Mouse (Mus musculus) left cerebral cortex, postnatal 10 days (tissue): ENCODE measurements at regions not wholly inside any gene's neighbourhood (a gene's known extent, or its start where the extent isn't known, plus 50 kb on each side); places are given as distances from the start of the nearest gene placed in this dataset.
A peak's percentile ranks its signal among the peaks of the same experiment; 100 is the strongest.

Experiments used
- DNase-seq, 2 experiments: peaks; one replicate each; pipeline ENCODE4 v3.0.0; 2021 to 2022; ENCODE audit warnings: low spot score in 2 of 2, mixed read lengths in 1 of 2; ENCODE audit errors: extremely low spot score in 1 of 2
- intact Hi-C: fragments of 180-260 bp; cut with DNase I; formaldehyde crosslinking; loops from one replicate; pipeline ENCODE4 v1.15.1; 2025

DNA sequence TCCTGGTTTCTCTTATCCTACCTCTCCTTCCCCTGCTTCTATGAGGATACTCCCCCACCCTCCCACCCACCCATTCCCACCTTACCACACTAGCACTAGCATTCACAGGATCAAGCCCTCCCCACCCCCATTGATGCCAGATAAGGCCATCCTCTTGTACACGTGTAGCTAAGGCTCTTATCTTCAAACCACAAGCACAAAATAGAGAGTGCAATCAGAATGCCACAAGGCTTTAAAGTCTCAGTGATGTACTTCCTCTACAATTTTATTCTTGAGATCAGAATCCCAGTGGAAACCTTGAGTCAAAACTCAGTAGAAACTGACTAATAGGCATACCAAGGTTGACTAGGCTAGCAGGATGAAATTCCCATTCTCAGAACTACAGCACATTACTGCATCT is 348.4 kb downstream of the Speer2 start:
- intact Hi-C loops, result no loop called here

DNA sequence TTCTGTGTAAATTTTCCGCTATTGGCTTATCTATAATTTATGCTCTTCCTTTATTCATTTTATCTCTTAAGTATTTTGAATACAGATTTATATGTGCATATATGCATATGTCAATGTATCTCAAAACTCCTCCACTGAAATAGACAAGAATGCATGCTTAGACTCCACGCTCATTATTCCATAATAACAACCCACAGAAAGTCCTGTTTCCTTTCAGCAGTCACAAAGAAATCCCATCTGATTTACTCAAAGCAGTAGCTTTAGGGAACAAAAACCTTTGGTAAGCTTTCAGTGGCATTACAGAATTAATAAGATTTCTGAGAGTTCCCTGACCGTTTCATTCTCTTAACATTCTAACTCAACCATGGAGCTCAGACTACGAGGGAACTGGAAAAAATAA is 386.2 kb downstream of the Speer2 start:
- no peak for DNase-seq
- intact Hi-C loops, result no loop called here

More for the DNA sequence above, 348.4 kb downstream of the Speer2 start:
- no peak for DNase-seq

DNA sequence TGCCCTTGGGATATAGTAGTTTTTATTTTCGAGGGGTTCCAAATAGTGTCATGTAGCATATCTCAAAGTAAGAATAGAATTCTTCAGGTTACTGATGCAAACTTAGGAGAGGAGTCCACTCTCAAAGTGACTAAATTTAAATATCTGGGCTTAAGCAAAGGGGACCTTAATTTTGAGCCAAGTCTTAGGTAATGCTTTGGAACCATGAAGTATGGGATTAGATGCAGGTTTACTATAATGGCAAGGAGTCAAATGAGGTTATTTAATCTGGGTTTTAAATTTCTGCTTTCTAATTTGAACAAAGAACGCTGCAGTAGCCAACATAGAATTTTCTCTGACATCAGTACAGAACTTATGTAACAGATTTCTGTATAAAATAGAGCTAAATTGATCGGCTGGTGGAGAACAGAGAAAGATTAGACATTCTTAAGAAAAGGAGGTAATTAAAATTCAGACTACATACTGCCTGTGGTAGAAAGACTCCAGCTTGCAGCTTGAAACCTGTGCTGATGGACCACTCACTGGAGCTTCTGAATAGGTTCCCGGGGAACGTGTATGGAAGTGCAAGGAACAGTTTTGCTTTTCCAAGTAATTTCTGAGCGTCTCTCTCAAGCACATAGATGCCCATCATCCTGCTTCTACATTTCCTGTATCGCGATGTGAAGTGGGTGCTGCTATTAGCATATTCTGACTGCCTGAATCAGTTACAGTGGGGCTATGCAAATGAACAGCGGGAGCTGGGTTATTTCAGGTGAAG is 394.3 kb downstream of the Speer2 start:
- DNase-seq, result peak in 1 of 2 experiments; percentile 59
- intact Hi-C loops, result no loop called here

DNA sequence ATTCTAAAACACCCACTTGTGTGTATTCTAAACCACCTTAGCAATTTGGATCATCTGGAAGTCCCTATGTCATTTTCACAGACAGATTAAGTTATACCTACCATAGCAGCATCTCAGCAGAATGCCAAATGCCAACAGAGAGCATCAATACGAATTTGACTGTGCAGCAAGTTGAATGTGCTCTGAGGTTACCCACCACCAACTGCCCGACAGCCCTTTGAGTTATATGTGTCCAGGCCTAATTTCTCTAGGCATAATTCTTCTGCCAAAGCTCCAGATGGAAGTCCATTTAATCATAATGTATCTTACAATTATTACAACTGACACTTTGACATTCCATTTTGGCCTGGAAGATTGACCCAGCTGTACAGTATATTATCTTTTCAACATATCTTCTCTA is 404.4 kb downstream of the Speer2 start:
- intact Hi-C loops, result no loop called here

DNA sequence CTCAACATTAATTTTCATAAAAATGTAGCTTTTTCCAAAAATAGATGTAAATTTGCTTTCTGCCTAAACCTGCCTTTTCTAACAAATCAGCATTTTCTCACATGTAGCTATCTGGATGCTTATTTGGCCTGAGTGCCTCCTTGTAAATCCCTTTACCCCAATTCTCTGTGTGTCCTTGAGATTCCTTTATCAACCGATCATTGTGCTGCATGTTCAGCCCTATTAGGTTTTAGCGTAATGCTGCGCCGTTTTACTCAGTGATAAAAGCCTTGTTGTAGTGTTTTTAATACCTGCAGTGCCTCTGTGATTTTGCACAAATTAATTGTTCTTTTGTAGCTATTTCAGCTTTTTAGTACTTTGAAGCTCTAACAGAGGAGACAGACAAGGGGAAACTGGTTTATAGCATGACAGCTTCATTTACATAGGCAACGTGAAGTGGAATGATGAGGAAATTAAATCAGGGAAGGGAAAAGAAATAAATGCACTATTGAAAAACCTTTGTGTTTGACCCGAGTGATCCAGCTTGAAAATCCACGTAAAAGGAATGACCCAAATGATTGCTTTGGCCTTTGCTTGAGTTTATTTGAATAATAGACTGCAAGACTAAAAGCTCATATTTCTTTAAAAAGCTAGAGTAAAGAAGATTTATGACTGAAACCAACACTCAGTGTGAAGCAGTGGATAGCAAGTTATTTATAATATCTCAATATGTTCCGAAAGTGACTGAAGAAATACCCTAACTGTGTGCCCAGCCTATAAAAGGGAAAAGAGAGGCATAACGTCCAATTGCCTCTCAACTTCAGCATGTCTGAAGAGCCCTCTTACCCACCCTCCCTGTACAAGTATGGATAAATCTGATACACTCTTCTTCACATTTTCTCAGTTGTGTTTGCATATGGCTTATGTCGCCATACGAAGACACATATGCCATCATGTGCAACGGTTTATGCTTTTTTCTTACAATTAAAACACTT is 438.6 kb downstream of the Speer2 start:
- DNase-seq, result no peak
- intact Hi-C loops, result no loop called here

More for the DNA sequence above, 404.4 kb downstream of the Speer2 start:
- DNase-seq, result no peak
